Mouse (Mus musculus) spleen, adult 2 months (tissue): ENCODE data around the gene Sowahb.

ENCODE experiments used
- CTCF ChIP-seq: fragments of 200-500 bp; IDR thresholded peaks from 2 replicates; pipeline ENCODE4 v1.5.1; 2011; ENCODE audit warnings: mild to moderate bottlenecking, inconsistent platforms; ENCODE audit not compliant: insufficient read depth, insufficient read length, insufficient replicate concordance; ENCODE audit errors: extremely low read depth
- POLR2A ChIP-seq: fragments of 200-500 bp; IDR thresholded peaks from 2 replicates; pipeline ENCODE4 v1.6.1; 2011; ENCODE audit warnings: low read depth, low read length, inconsistent platforms

DNA sequence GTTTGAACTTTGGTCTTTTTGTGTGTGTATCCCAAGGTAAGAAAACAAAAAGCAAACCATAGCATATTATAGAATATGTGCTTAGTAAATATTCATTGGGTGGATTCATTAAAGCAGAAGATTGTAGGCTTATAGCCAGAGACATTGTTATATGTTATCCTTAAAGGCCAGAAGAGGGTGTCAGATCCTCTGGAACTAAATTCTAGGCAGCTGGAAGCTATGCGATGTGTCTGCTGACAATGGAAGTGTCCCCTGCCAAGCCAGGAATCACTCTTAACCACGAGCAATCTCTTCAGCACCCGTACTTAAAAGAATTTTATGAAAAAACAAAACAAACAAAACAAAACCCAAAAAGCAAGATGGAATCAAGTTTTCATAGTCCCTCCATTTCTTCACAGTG, 27.1 kb downstream of the Sowahb start:
- TF ChIP-seq CTCF (no peak), POLR2A (no peak)
